Comparison of ENCODE assay signal across 8 mouse cellular contexts in genomic region chr8:122139784-122140183, GRCm38 (mm10).
A peak's percentile ranks its signal among the peaks of the same experiment; 100 is the strongest.
DNase-seq lines count a peak whose midpoint lies in the region; ATAC-seq and TF ChIP-seq lines count a peak whose summit lies in the region.

No protein-coding gene starts in this region.

- ATAC-seq in forebrain, embryonic 11.5 days (replicated peaks; ENCODE audit: low FRiP score), result no peak
- no peak for ATAC-seq in forebrain, embryonic 13.5 days
- peak; percentile 52; the same call in 1 of the 2 replicates for ATAC-seq in heart, embryonic 14.5 days (ENCODE audit: insufficient number of reproducible peaks, insufficient read depth, low FRiP score, low read depth)
- ATAC-seq in stomach, postnatal 0 days (ENCODE audit: low FRiP score, low TSS enrichment), result peak; percentile 89

- H3K9ac ChIP-seq in forebrain, embryonic 11.5 days (ENCODE audit: low read length), result no peak overlapping the region
- H3K9ac ChIP-seq in forebrain, embryonic 13.5 days, result no peak overlapping the region
- H3K9ac ChIP-seq in heart, embryonic 14.5 days (ENCODE audit: low read length), result no peak overlapping the region
- no peak overlapping the region for H3K9ac ChIP-seq in stomach, postnatal 0 days (ENCODE audit: low read length)

- TF ChIP-seq CTCF in stomach, postnatal 0 days (IDR thresholded peaks at IDR 0.05; ENCODE audit: low read depth), result peak; percentile 94

- no peaks in the 10 kb centered on the region for H3K9me3 ChIP-seq in forebrain, embryonic 11.5 days (ENCODE audit: control insufficient read depth, low read length)
- no peaks in the 10 kb centered on the region for H3K9me3 ChIP-seq in forebrain, embryonic 13.5 days (replicated peaks)
- no peaks in the 10 kb centered on the region for H3K9me3 ChIP-seq in heart, embryonic 14.5 days (ENCODE audit: control insufficient read depth, low read length)
- no peaks in the 10 kb centered on the region for H3K9me3 ChIP-seq in megakaryocyte, embryonic 14.5 days
- no peaks in the 10 kb centered on the region for H3K9me3 ChIP-seq in stomach, postnatal 0 days (ENCODE audit: control insufficient read depth, low read length)

- H3K27me3 ChIP-seq in forebrain, embryonic 11.5 days (ENCODE audit: control insufficient read depth, insufficient read depth, low read length), result no peaks in the 10 kb centered on the region
- H3K27me3 ChIP-seq in forebrain, embryonic 13.5 days, result no peaks in the 10 kb centered on the region
- no peaks in the 10 kb centered on the region for H3K27me3 ChIP-seq in heart, embryonic 14.5 days (ENCODE audit: control insufficient read depth, insufficient read depth, low read length)
- H3K27me3 ChIP-seq in megakaryocyte, embryonic 14.5 days (replicated peaks), result peaks cover 45% of the 10 kb centered on the region
- H3K27me3 ChIP-seq in stomach, postnatal 0 days (ENCODE audit: control insufficient read depth, insufficient read depth, low read length), result no peaks in the 10 kb centered on the region

- DNase-seq in forebrain, embryonic 11.5 days (ENCODE audit: low spot score), result peak; percentile 73
- peak; percentile 95 for DNase-seq in adrenal gland, adult 2 months
- peak; percentile 82 for DNase-seq in embryo, embryonic 10.5 days (ENCODE audit: low spot score)
- peak; percentile 11 for DNase-seq in large intestine, adult 2 months (ENCODE audit: low read depth, low spot score)
- peak; percentile 80 for DNase-seq in stomach, postnatal 0 days (ENCODE audit: low spot score)

- 59% methylated on average over 5 of the region's 5 CpGs for WGBS in forebrain, embryonic 11.5 days
- WGBS in forebrain, embryonic 13.5 days, result 43% methylated on average over 5 of the region's 5 CpGs
- 39% methylated on average over 5 of the region's 5 CpGs for WGBS in heart, embryonic 14.5 days
- 32% methylated on average over 5 of the region's 5 CpGs for WGBS in large intestine, adult 2 months
- 32% methylated on average over 5 of the region's 5 CpGs for WGBS in stomach, postnatal 0 days

- TF ChIP-seq EP300 in stomach, postnatal 0 days (optimal IDR thresholded peaks at IDR 0.05), result no peak

- H3K4me2 ChIP-seq in forebrain, embryonic 11.5 days (ENCODE audit: low read depth, low read length, severe bottlenecking), result no peak overlapping the region
- H3K4me2 ChIP-seq in forebrain, embryonic 13.5 days, result no peak overlapping the region
- no peak overlapping the region for H3K4me2 ChIP-seq in heart, embryonic 14.5 days (ENCODE audit: low read length)
- no peak overlapping the region for H3K4me2 ChIP-seq in stomach, postnatal 0 days (replicated peaks; ENCODE audit: low read depth)

- no peaks in the 10 kb centered on the region for H3K4me1 ChIP-seq in forebrain, embryonic 11.5 days (replicated peaks; ENCODE audit: control insufficient read depth, insufficient read depth, low read length)
- H3K4me1 ChIP-seq in forebrain, embryonic 13.5 days, result no peaks in the 10 kb centered on the region
- H3K4me1 ChIP-seq in heart, embryonic 14.5 days (ENCODE audit: control insufficient read depth in 2 of 2, insufficient read depth in 2 of 2, low read length in 2 of 2), result peaks cover 20% of the 10 kb centered on the region in 2 experiments
- H3K4me1 ChIP-seq in megakaryocyte, embryonic 14.5 days, result peaks cover 49% of the 10 kb centered on the region
- no peaks in the 10 kb centered on the region for H3K4me1 ChIP-seq in stomach, postnatal 0 days (replicated peaks; ENCODE audit: control insufficient read depth, insufficient read depth)

- no peak overlapping the region for H3K4me3 ChIP-seq in forebrain, embryonic 11.5 days (ENCODE audit: low read depth, low read length)
- H3K4me3 ChIP-seq in forebrain, embryonic 13.5 days, result no peak overlapping the region
- no peak overlapping the region for H3K4me3 ChIP-seq in heart, embryonic 14.5 days (ENCODE audit: control insufficient read depth in 1 of 2, insufficient read depth in 1 of 2, low read depth in 1 of 2, low read length in 2 of 2)
- peak overlapping the region; percentile 84 for H3K4me3 ChIP-seq in megakaryocyte, embryonic 14.5 days (replicated peaks)
- no peak overlapping the region for H3K4me3 ChIP-seq in stomach, postnatal 0 days (ENCODE audit: low read depth, low read length)

- H3K27ac ChIP-seq in forebrain, embryonic 11.5 days (ENCODE audit: low read depth, low read length), result no peak overlapping the region
- H3K27ac ChIP-seq in forebrain, embryonic 13.5 days, result no peak overlapping the region
- no peak overlapping the region for H3K27ac ChIP-seq in heart, embryonic 14.5 days (replicated peaks in 1 of 2; ENCODE audit: control insufficient read depth in 1 of 2, insufficient read depth in 1 of 2, low read depth in 2 of 2, low read length in 2 of 2)
- no peak overlapping the region for H3K27ac ChIP-seq in stomach, postnatal 0 days (replicated peaks)

- no peaks in the 10 kb centered on the region for H3K36me3 ChIP-seq in forebrain, embryonic 11.5 days (ENCODE audit: control insufficient read depth, insufficient read depth, low read length)
- no peaks in the 10 kb centered on the region for H3K36me3 ChIP-seq in forebrain, embryonic 13.5 days (ENCODE audit: poor library complexity, severe bottlenecking)
- H3K36me3 ChIP-seq in heart, embryonic 14.5 days (ENCODE audit: control insufficient read depth, insufficient read depth, low read length), result no peaks in the 10 kb centered on the region
- H3K36me3 ChIP-seq in megakaryocyte, embryonic 14.5 days (replicated peaks; ENCODE audit: low read length), result no peaks in the 10 kb centered on the region
- H3K36me3 ChIP-seq in stomach, postnatal 0 days (ENCODE audit: control insufficient read depth, insufficient read depth, low read length), result no peaks in the 10 kb centered on the region

Comparison
In these comparisons a context has a peak if more than half of its experiments do, and no peak if none do; other contexts are left out.
1. ATAC-seq: peak in heart, embryonic 14.5 days (single experiment) and stomach, postnatal 0 days (single experiment); none in forebrain, embryonic 11.5 days (single experiment) and forebrain, embryonic 13.5 days (single experiment).
2. DNase-seq: peak in every context shown above with its lines; median percentile 95 in adrenal gland, adult 2 months; 82 in embryo, embryonic 10.5 days; 80 in stomach, postnatal 0 days; 73 in forebrain, embryonic 11.5 days; 11 in large intestine, adult 2 months.